Mouse (Mus musculus): ENCODE measurements at regions not wholly inside any gene's neighbourhood (a gene's known extent, or its start where the extent isn't known, plus 50 kb on each side); places are given as distances from the start of the nearest gene placed in this dataset.

DNA sequence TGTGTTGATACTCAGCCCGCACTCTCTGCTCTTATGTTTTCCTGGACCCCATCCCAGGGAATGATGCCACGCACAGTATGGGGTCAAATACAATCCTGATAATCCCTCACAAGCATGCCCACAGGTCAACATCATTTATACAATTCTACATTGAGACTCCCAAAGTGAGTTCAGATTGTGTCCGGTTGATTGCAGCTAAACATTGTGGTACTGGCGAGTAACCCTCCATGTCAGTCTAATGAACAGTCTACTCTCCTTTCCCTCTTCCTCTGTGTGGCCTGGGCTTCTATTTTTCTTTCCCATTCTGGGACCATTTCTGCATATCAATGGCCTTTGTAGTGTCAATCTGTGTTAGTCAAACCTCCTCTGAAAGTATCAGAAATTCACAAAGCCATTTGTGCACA, 112.6 kb upstream of the Gria1 start:
- TF ChIP-seq CTCF (conservative IDR thresholded peaks at IDR 0.05 in 1 of 2, IDR thresholded peaks at IDR 0.05 in 1 of 2; ENCODE audit: low read depth in 2 of 2, low read length in 2 of 2): no peak
- no peak for TF ChIP-seq MAX (IDR thresholded peaks at IDR 0.05; ENCODE audit: low read length)
- no peak for TF ChIP-seq MYC (IDR thresholded peaks at IDR 0.05; ENCODE audit: low read depth, low read length)
- TF ChIP-seq ZKSCAN1 (IDR thresholded peaks at IDR 0.05; ENCODE audit: borderline replicate concordance, low read depth, low read length): no peak
- TF ChIP-seq SMC3 (IDR thresholded peaks at IDR 0.05; ENCODE audit: low read depth, low read length): no peak
- TF ChIP-seq ZC3H11A (IDR thresholded peaks at IDR 0.05; ENCODE audit: low read depth, low read length): no peak
- TF ChIP-seq IRF4 (IDR thresholded peaks at IDR 0.05; ENCODE audit: low read depth, low read length): no peak
- TF ChIP-seq POLR2A (IDR thresholded peaks at IDR 0.05; ENCODE audit: low read depth, low read length): no peak
- TF ChIP-seq USF1 (IDR thresholded peaks at IDR 0.05; ENCODE audit: low read depth, low read length): no peak
- TF ChIP-seq UBTF (IDR thresholded peaks at IDR 0.05; ENCODE audit: low read depth, low read length): no peak
- no peak for TF ChIP-seq EP300 (IDR thresholded peaks at IDR 0.05; ENCODE audit: low read length)
- no peak for TF ChIP-seq NRF1 (IDR thresholded peaks at IDR 0.05; ENCODE audit: low read depth, low read length)
- no peak for TF ChIP-seq GABPA (IDR thresholded peaks at IDR 0.05; ENCODE audit: insufficient replicate concordance, low read depth, low read length)
- no peak for TF ChIP-seq JUN (IDR thresholded peaks at IDR 0.05; ENCODE audit: insufficient read depth, low read depth, low read length)
